Mouse (Mus musculus): ENCODE data around the gene Bud13.

Bud13 gene

GRCm38 (mm10) chr9:46337331-46337730 is 54.5 kb downstream of the Bud13 start:
- DNase-seq (ENCODE audit: low read depth, low spot score), result no peak

GRCm38 (mm10) chr9:46337852-46338291 is 55.1 kb downstream of the Bud13 start:
- DNase-seq (ENCODE audit: low read depth, low spot score), result peak; percentile 34

- no peak for DNase-seq (ENCODE audit: low read depth, low spot score)
Observed at GRCm38 (mm10) chr9:46338384-46338783, 55.6 kb downstream of the Bud13 start.

GRCm38 (mm10) chr9:46339051-46339652 is 56.3 kb downstream of the Bud13 start:
- no peak for DNase-seq (ENCODE audit: low read depth, low spot score)

GRCm38 (mm10) chr9:46345887-46346665 is 63.3 kb downstream of the Bud13 start:
- no peak for DNase-seq (ENCODE audit: low read depth, low spot score)

All from retina, postnatal 7 days (tissue).